Mouse (Mus musculus) intestine, embryonic 14.5 days (tissue): Measurements from ENCODE around the gene Kcnq1. TPM values are rescaled to one million over a fixed set of nuclear protein-coding genes. Genes with fewer than 3 reads are reported as not detected.

Experiments used
- ATAC-seq: fragments of 200-750 bp; cut with Nextera tagmentation; replicated peaks from 2 replicates; pipeline ENCODE4 v1.8.0; 2017; ENCODE audit warnings: low read depth, moderate number of reproducible peaks, moderate TSS enrichment, moderate library complexity; ENCODE audit not compliant: low FRiP score, low TSS enrichment
- DNase-seq: peaks from one replicate; pipeline ENCODE4 v3.0.0-alpha.2; 2018; ENCODE audit warnings: low spot score
- H3K27ac ChIP-seq: fragments of 300-500 bp; sonication (generic); 2 replicates; pipeline ENCODE4 v1.5.1; 2014; ENCODE audit warnings: low read depth, mild to moderate bottlenecking, control low read depth
- H3K27me3 ChIP-seq: fragments of 300-500 bp; sonication (generic); replicated peaks from 2 replicates; pipeline ENCODE4 v1.6.1; 2014; ENCODE audit warnings: low read length, control low read depth; ENCODE audit not compliant: control insufficient read depth, insufficient read depth
- H3K36me3 ChIP-seq: fragments of 300-500 bp; sonication (generic); 2 replicates; pipeline ENCODE4 v1.6.1; 2014; ENCODE audit warnings: low read length, control low read depth; ENCODE audit not compliant: control insufficient read depth, insufficient read depth
- H3K4me1 ChIP-seq: fragments of 300-500 bp; sonication (generic); replicated peaks from 2 replicates; pipeline ENCODE4 v1.6.1; 2014; ENCODE audit warnings: low read length, control low read depth, mixed read lengths; ENCODE audit not compliant: control insufficient read depth, insufficient read depth
- H3K4me2 ChIP-seq: fragments of 300-500 bp; sonication (generic); 2 replicates; pipeline ENCODE4 v1.6.1; 2014; ENCODE audit warnings: low read length
- H3K4me3 ChIP-seq: fragments of 300-500 bp; sonication (generic); 2 replicates; pipeline ENCODE4 v1.5.1; 2014; ENCODE audit warnings: low read depth, low read length, control low read depth, mixed read lengths
- H3K9ac ChIP-seq: fragments of 300-500 bp; sonication (generic); 2 replicates; pipeline ENCODE4 v1.6.1; 2014; ENCODE audit warnings: mild to moderate bottlenecking, low read length
- H3K9me3 ChIP-seq: fragments of 300-500 bp; sonication (generic); 2 replicates; pipeline ENCODE4 v1.6.1; 2016; ENCODE audit warnings: low read length, control low read depth; ENCODE audit not compliant: control insufficient read depth
- WGBS: fragments of 180-500 bp; shearing (Covaris S2); extraction: QIAGEN DNeasy Blood & Tissue Kit; methylation state at CpG from one replicate; pipeline ENCODE4 v1.1.7; 2014; 5-methylcytosine and 5-hydroxymethylcytosine counted together
- polyA plus RNA-seq: library from polyadenylated mRNA; unstranded; fragments of >200 nt; fragmentation: Nextera tagmentation; extraction: Ambion mirVana; gene quantifications from 2 replicates; pipeline ENCODE4 v1.2.1, GENCODE M21; 2014

The Kcnq1 gene
- polyA plus RNA-seq, 1 experiment from 2014 or later: 5.3 TPM

DNA sequence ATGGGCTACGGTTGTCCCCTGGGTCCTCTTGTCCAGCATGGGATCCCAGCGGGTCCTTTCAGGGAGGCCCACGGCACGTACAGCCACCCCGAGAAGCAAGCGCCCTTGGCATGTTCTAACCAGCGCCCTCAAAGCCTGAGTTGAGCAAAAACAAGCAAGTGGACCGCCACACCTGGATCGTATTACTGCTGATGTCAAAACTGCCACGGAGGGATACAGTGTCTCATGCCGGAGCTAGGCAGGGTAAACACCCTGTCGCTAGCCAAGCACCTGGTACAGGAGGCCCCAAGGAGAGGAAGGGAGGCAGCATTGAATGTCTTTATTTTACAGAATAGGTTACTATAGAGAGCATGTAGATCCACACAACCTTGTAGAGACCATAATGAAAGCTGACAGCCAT is 310.2 kb downstream of the Kcnq1 start:
- Histone ChIP-seq H3K4me1 (peaks cover 10% of the 10 kb centered on the region), H3K9me3 (no peaks in the 10 kb centered on the region), H3K27me3 (no peaks in the 10 kb centered on the region), H3K4me2 (no peak overlapping the region), H3K36me3 (no peaks in the 10 kb centered on the region), H3K4me3 (no peak overlapping the region), H3K27ac (no peak overlapping the region), H3K9ac (no peak overlapping the region)
- 75% methylated on average over 12 of the region's 12 CpGs for WGBS
- ATAC-seq (no peak), DNase-seq (no peak)

DNA sequence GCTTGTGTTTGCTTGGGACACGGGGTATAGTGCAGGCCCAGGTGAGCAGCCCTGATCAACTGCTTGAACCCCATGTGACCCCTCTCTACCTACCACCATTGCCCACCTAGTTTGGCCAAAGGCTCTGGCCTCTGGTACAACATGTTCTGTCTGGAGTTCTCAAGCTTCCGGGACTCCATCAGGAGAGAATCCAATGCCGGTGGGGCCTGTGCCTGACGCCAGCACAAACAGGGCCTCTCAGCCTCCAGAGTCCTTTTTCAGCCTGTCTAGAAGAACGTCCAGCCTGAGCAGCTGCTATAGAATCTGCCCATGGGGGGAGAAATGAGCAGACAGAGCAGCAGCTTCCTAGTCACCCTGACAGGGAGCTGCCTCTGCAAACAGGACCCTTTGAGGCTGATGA is 311.7 kb downstream of the Kcnq1 start:
- 47% methylated on average over 5 of the region's 5 CpGs for WGBS
- H3K27ac ChIP-seq: peak overlapping the region; percentile 41; the same call in 1 of the 2 replicates

DNA sequence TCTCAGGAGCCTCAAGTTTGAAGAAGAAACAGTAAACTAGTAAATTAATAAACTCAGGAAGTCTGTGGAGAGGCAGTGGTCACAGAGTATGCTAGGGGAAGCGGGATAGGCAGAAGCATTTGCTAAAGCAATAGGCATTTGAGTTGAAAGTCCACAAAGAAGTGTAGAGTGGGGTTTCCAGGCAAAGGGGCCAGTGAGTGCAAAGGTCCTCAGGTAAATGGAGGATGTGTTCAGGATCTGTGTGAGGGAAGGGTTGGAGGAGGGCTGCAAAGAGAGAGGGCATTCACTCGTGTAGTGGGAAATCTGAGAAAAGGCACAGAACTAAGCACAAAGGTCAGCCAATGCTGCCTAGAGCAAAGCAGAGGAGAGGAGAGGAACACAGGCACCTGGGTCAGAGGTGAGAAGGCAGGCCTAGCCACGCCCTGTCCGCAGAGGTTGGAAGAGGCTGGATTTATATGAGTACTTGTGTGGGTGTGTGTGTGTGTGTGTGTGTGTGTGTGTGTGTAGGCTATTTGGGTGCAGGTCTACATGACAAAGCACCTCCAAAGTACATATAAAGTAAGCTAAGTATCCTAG is 313.5 kb downstream of the Kcnq1 start:
- Histone ChIP-seq H3K36me3 (no peaks in the 10 kb centered on the region), H3K4me1 (peaks cover 7% of the 10 kb centered on the region), H3K9ac (no peak overlapping the region), H3K9me3 (no peaks in the 10 kb centered on the region), H3K4me2 (no peak overlapping the region), H3K27ac (no peak overlapping the region), H3K4me3 (no peak overlapping the region), H3K27me3 (no peaks in the 10 kb centered on the region)
- ATAC-seq (no peak), DNase-seq (no peak)
- WGBS: 73% methylated on average over 4 of the region's 4 CpGs

More for the DNA sequence above, 311.7 kb downstream of the Kcnq1 start:
- no peaks in the 10 kb centered on the region for H3K27me3 ChIP-seq
- H3K9ac ChIP-seq: no peak overlapping the region
- DNase-seq: no peak
- no peak overlapping the region for H3K4me2 ChIP-seq
- no peaks in the 10 kb centered on the region for H3K9me3 ChIP-seq
- no peak overlapping the region for H3K4me3 ChIP-seq
- H3K4me1 ChIP-seq: peaks cover 10% of the 10 kb centered on the region
- ATAC-seq: no peak; the same call in 1 of the 2 replicates
- no peaks in the 10 kb centered on the region for H3K36me3 ChIP-seq

DNA sequence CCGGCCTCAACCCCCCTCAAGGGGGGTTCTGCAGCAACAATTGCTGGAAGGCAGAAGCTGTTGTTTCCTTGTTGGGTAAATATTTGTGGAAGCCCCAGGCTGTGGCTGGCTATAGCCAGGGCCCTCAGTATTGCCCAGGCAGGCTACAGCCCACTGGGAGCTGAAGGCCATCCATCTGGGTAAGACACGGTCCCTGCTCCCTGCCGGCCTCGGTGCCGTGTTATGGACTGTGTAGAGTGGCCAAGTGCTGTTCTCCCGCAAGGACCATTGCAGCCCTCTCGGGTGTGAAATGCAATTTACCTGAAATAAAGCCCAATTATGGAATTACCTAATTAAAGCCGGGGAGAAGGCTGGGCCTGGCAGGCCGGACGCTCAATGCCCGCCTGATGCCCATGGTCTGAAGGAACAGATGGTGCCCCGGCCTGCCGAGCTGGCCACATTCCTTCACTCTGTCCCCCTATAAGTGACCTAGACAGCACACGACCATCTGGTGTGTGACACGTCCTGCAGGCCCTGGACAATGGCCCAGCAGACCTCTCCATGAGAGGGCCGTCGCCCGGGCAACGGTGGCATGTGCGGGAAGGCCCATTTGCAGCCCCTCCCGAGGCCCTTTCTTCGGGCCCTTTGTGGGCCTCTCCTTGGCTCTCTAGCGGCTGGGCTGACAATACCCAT is 322.1 kb downstream of the Kcnq1 start:
- H3K27ac ChIP-seq: no peak overlapping the region
- H3K4me3 ChIP-seq: no peak overlapping the region
- H3K27me3 ChIP-seq: no peaks in the 10 kb centered on the region
- ATAC-seq (no peak), DNase-seq (no peak)
- no peaks in the 10 kb centered on the region for H3K4me1 ChIP-seq
- H3K9ac ChIP-seq: no peak overlapping the region
- H3K9me3 ChIP-seq: no peaks in the 10 kb centered on the region
- H3K4me2 ChIP-seq: no peak overlapping the region
- WGBS: 63% methylated on average over 23 of the region's 23 CpGs
- no peaks in the 10 kb centered on the region for H3K36me3 ChIP-seq

DNA sequence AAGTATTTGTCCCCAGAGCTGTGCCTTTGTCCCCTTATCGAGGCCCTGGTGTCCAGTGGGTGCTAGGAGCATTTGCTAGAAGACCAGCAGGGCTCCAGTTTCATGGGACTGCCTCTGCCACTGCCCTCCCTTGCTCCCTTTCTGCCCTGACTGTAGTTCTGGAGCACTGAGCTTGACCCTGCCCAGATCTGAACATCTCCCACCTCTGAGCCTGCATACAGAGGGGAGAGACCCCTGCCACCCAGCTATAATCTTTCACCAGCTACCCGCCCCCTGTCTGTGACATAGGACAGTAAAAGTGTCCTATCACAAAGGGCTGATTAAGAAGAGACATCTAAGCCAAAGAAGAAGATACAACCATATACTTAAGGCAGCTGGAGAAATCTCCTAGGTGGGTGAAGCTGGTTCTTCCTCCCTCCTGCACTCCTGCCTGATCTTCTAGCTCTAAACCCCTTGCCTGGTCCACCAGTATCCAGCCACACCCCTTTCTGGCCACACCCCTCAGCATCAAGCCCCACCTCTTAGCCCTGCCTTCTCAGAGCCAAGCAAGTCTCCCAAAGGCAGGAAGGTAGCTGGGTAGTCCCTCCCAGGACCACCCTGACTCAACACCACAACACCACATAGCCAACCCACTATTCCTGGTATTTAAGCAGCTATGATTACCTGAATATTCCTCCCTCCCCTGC is 322.8 kb downstream of the Kcnq1 start:
- no peak overlapping the region for H3K4me2 ChIP-seq
- DNase-seq (no peak), ATAC-seq (no peak)
- H3K9me3 ChIP-seq: no peaks in the 10 kb centered on the region
- H3K27me3 ChIP-seq: no peaks in the 10 kb centered on the region
- no peaks in the 10 kb centered on the region for H3K36me3 ChIP-seq
- no peak overlapping the region for H3K4me3 ChIP-seq
- 62% methylated on average over 2 of the region's 2 CpGs for WGBS
- H3K27ac ChIP-seq: no peak overlapping the region
- no peak overlapping the region for H3K9ac ChIP-seq
- no peaks in the 10 kb centered on the region for H3K4me1 ChIP-seq

DNA sequence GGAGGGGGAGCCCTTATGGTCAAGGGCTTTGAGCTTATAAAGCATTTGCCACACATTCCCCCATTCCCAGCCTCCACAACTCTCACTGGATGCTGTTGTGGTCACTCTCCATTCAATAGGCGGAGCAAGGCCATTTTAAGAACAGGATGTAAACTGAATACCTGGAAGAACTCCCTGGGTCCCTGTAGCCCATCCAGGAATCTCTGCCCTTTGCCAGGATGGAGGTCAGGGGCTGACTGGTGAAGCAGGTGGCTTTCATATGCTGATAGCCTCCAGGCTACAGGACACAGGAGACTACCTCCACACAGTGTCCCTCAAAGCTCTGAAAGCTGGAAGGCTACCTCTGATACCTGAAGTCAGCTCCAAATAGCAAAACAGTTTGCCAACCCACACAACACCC is 326.5 kb downstream of the Kcnq1 start:
- no peak overlapping the region for H3K4me3 ChIP-seq
- no peaks in the 10 kb centered on the region for H3K9me3 ChIP-seq
- no peaks in the 10 kb centered on the region for H3K27me3 ChIP-seq
- H3K9ac ChIP-seq: no peak overlapping the region
- H3K36me3 ChIP-seq: no peaks in the 10 kb centered on the region
- DNase-seq (no peak), ATAC-seq (no peak)
- no peak overlapping the region for H3K27ac ChIP-seq
- peaks cover 3% of the 10 kb centered on the region; the same call in 1 of the 2 replicates for H3K4me1 ChIP-seq
- no peak overlapping the region for H3K4me2 ChIP-seq
- WGBS: 73% methylated on average over 1 of the region's 1 CpGs

DNA sequence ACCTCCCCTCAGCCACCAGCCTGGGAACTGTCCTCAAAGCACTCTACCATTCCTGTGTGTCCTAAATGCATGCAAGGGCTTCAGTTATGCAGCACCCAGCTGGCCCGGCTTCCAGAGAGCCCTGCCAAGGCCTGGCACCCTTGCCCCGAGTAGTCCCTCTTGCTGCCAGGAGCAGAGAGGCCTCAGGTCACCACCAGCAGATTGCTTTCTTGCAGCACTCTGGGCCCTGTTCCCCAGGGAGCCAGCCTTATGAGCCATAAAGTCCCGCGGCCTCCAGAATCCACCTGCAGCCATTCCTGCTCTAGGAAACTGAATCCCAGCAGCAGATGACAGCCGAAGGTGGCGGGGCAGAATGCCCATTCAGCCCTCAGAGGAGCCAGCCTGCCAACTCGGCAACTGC is 327.2 kb downstream of the Kcnq1 start:
- Histone ChIP-seq H3K9ac (no peak overlapping the region), H3K4me1 (peaks cover 6% of the 10 kb centered on the region; the same call in 1 of the 2 replicates), H3K27ac (no peak overlapping the region), H3K4me3 (no peak overlapping the region), H3K4me2 (no peak overlapping the region), H3K27me3 (no peaks in the 10 kb centered on the region), H3K9me3 (no peaks in the 10 kb centered on the region), H3K36me3 (no peaks in the 10 kb centered on the region)
- no peak for DNase-seq
- no peak for ATAC-seq
- 74% methylated on average over 7 of the region's 7 CpGs for WGBS

DNA sequence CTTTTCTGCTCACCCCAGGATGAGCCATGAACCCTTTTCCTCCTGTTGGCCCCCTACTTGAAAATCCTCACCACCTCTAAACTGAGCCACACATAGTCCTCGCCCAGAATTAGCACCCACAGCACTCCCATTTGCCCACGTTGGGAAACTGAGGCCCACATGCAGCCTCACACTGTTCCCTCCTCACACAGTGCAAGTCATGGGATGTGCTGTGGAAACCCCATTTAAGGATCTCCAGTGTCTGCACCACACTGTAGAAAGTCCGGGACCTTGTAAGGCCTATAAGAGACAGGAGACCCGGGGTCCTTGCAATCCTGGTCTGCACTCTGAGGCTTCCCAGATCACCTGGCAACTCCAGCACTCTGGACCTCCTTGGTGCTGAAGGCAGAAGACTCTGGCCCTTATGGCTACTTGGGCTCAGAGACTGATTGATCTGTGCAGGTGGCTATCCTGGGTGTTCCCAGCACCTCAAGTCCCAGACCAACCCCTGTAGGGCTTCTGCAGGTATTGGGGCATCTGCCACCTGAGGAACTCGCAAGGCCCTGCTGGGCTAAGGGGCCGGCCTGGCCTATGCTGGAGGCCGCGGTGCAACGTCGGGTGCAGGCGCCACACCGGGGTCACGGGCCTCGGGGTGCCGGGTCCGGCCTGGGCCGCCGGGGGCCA is 331.2 kb downstream of the Kcnq1 start:
- peak; percentile 64 for ATAC-seq
- H3K4me3 ChIP-seq: peak overlapping the region; percentile 44
- peaks cover 14% of the 10 kb centered on the region; the same call in 1 of the 2 replicates for H3K4me1 ChIP-seq
- H3K27ac ChIP-seq: peak overlapping the region; percentile 39; the same call in 1 of the 2 replicates
- H3K9ac ChIP-seq: peak overlapping the region; percentile 70
- no peaks in the 10 kb centered on the region for H3K9me3 ChIP-seq
- no peaks in the 10 kb centered on the region for H3K36me3 ChIP-seq
- no peaks in the 10 kb centered on the region for H3K27me3 ChIP-seq
- peak overlapping the region; percentile 96 for H3K4me2 ChIP-seq
- peak; percentile 74 for DNase-seq
- 21% methylated on average over 18 of the region's 18 CpGs for WGBS
